9 mouse cellular contexts compared by ENCODE assay signal in the genomic region with DNA sequence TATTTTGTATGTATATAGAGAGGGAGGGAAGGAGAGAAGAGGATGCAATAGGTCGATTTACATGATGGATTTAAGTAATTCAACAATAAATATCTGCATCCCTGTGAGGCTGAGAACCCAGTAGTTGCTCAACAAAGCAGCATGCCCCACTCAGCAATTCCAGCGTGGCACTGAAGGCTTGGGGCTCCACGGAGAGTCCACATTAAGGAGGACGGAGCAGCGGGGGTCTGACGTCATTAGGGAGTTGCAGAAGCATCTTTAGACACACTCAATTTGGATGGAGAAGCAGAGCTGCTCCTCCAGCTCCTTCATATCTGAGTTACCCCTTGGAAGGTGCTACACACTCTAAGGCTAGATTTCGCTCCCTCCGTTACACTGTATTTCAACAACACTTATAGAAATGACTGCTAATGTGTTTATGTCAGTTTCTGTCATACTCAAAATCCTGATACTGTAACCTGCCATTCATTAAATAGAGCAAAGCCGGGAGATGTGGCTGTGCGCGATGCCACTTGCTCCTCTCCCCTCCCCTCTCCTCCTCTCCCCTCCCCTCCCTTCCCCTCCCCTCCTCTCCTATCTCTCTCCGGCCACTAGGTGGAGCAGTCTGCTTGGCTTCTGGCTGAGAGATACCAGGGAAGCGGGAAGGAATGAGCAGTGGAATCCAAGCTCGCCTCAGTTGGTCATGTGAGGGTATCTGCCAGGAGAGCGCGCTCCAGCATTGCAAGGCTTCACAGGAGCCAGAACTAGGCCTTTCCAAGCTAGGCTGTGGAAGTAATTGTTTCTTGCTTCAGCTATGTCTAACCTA. TPM values are rescaled to one million over a fixed set of nuclear protein-coding genes. Genes with fewer than 3 reads are reported as not detected.
DNase-seq lines count a peak whose midpoint lies in the region; ATAC-seq and TF ChIP-seq lines count a peak whose summit lies in the region.
"Had no signal": no experiment of that assay in that cellular context is flagged by ENCODE, and none has a peak within 500 bp of the region (broad histone marks: within the 10 kb centered on the region; RNA-seq: fewer than 3 reads in every experiment).

No protein-coding gene starts in this region.

- H3K9ac ChIP-seq in liver, embryonic 16.5 days (ENCODE audit: low read depth, low read length) = no peak overlapping the region
- H3K9ac ChIP-seq: embryonic facial prominence, embryonic 15.5 days had no signal

- no peak overlapping the region for H3K27ac ChIP-seq in forebrain, embryonic 10.5 days
- no peak overlapping the region for H3K27ac ChIP-seq in liver, embryonic 16.5 days (ENCODE audit: low read length)
- H3K27ac ChIP-seq in thymus, adult 2 months (ENCODE audit: control insufficient read depth, insufficient read depth, low read length) = no peak overlapping the region
- H3K27ac ChIP-seq: embryonic facial prominence, embryonic 15.5 days had no signal

- DNase-seq in CD4-positive helper T cell, adult 2 months (ENCODE audit: low read depth, low spot score) = peak; percentile 10
- peak; percentile 88 for DNase-seq in brain, adult 2 months (ENCODE audit: low read depth, low spot score)
- peak; percentile 65 for DNase-seq in forebrain, embryonic 10.5 days (ENCODE audit: extremely low spot score, low spot score)
- DNase-seq in heart, postnatal 10 days = peak; percentile 75 to 87
- DNase-seq in kidney, postnatal 4 days = peak; percentile 80 to 86
- peak; percentile 58 for DNase-seq in thymus, adult 2 months

- peak; percentile 58; the same call in 1 of the 2 replicates for TF ChIP-seq CTCF in thymus, adult 2 months (IDR thresholded peaks at IDR 0.05; ENCODE audit: borderline replicate concordance, control insufficient read depth, extremely low read depth, insufficient read depth, low read length, poor library complexity)

- peak; percentile 41 for ATAC-seq in liver, embryonic 16.5 days (ENCODE audit: low read depth)
- 0 out of 2 replicates have a peak, but pooled peaks have one; percentile 23 for ATAC-seq in neutrophil, adult 5-6 weeks (ENCODE audit: extremely low read depth, insufficient number of reproducible peaks, low FRiP score, poor library complexity, severe bottlenecking)

- no peaks in the 10 kb centered on the region for H3K27me3 ChIP-seq in forebrain, embryonic 10.5 days (ENCODE audit: poor library complexity, severe bottlenecking)
- H3K27me3 ChIP-seq in liver, embryonic 16.5 days (ENCODE audit: control insufficient read depth, insufficient read depth, low read depth, low read length) = no peaks in the 10 kb centered on the region
- H3K27me3 ChIP-seq in thymus, adult 2 months (ENCODE audit: control insufficient read depth, insufficient read depth, low read length) = no peaks in the 10 kb centered on the region
- H3K27me3 ChIP-seq: embryonic facial prominence, embryonic 15.5 days had no signal

- TF ChIP-seq POLR2A in thymus, adult 2 months (IDR thresholded peaks at IDR 0.05; ENCODE audit: control insufficient read depth, extremely low read depth, insufficient read depth, low read length, poor library complexity) = no peak

- no peaks in the 10 kb centered on the region for H3K9me3 ChIP-seq in forebrain, embryonic 10.5 days
- no peaks in the 10 kb centered on the region for H3K9me3 ChIP-seq in liver, embryonic 16.5 days (replicated peaks; ENCODE audit: control insufficient read depth, low read length)
- H3K9me3 ChIP-seq: embryonic facial prominence, embryonic 15.5 days had no signal

- WGBS in forebrain, embryonic 10.5 days = 46% methylated on average over 16 of the region's 16 CpGs
- 34% methylated on average over 16 of the region's 16 CpGs for WGBS in liver, embryonic 16.5 days (ENCODE audit: insufficient replicate concordance)
- whole genome bisulfite sequencing in thymus, adult 2 months = 49% methylated on average over 16 of the region's 16 CpGs

- H3K4me3 ChIP-seq in forebrain, embryonic 10.5 days = no peak overlapping the region
- H3K4me3 ChIP-seq in liver, embryonic 16.5 days (ENCODE audit: low read depth, low read length) = no peak overlapping the region
- no peak overlapping the region for H3K4me3 ChIP-seq in thymus, adult 2 months (ENCODE audit: control insufficient read depth, insufficient read depth, low read length)
- H3K4me3 ChIP-seq: embryonic facial prominence, embryonic 15.5 days had no signal

- intact Hi-C loops in heart, postnatal 10 days (cut with DNase I) = loop anchor here (1.0 to 5.0 kb wide), 4 partner anchors 101 to 162 kb away; no protein-coding TSS in a partner anchor

- H3K4me1 ChIP-seq in forebrain, embryonic 10.5 days = peaks cover 3% of the 10 kb centered on the region
- H3K4me1 ChIP-seq in liver, embryonic 16.5 days (ENCODE audit: control insufficient read depth, low read depth, low read length) = no peaks in the 10 kb centered on the region
- H3K4me1 ChIP-seq in thymus, adult 2 months (replicated peaks; ENCODE audit: control insufficient read depth, insufficient read depth, low read length) = no peaks in the 10 kb centered on the region
- H3K4me1 ChIP-seq: embryonic facial prominence, embryonic 15.5 days had no signal

- no peaks in the 10 kb centered on the region for H3K36me3 ChIP-seq in forebrain, embryonic 10.5 days (replicated peaks)
- no peaks in the 10 kb centered on the region for H3K36me3 ChIP-seq in liver, embryonic 16.5 days (ENCODE audit: control insufficient read depth, insufficient read depth)
- no peaks in the 10 kb centered on the region for H3K36me3 ChIP-seq in thymus, adult 2 months (ENCODE audit: control insufficient read depth, insufficient read depth, low read length)
- H3K36me3 ChIP-seq: embryonic facial prominence, embryonic 15.5 days had no signal

- H3K4me2 ChIP-seq in liver, embryonic 16.5 days (ENCODE audit: low read depth, low read length) = no peak overlapping the region
- H3K4me2 ChIP-seq: embryonic facial prominence, embryonic 15.5 days had no signal

RNA-seq across cellular contexts. Expression of gene Taar6, which starts 6.3 kb away (rescaled TPM):
- not detected in 2 replicates for polyA plus RNA-seq in forebrain, embryonic 10.5 days (2016; fragmentation: Nextera tagmentation; extraction: Ambion mirVana)
- not detected for total RNA-seq in heart, postnatal 10 days (2021)
- polyA plus RNA-seq in liver, embryonic 16.5 days (2015; fragmentation: Nextera tagmentation; extraction: Ambion mirVana) = not detected in 2 replicates
- total RNA-seq in neutrophil, adult 5-6 weeks (2017) = not detected in 2 replicates
- polyA plus RNA-seq in thymus, adult 2 months (2012; rRNA removed) = not detected in 2 replicates
- polyA plus RNA-seq: embryonic facial prominence, embryonic 15.5 days had no signal

RNA-seq across cellular contexts. Expression of gene Taar5, which starts 8.6 kb away (rescaled TPM):
- not detected in 2 replicates for polyA plus RNA-seq in forebrain, embryonic 10.5 days (2016; fragmentation: Nextera tagmentation; extraction: Ambion mirVana)
- not detected for total RNA-seq in heart, postnatal 10 days (2021)
- polyA plus RNA-seq in liver, embryonic 16.5 days (2015; fragmentation: Nextera tagmentation; extraction: Ambion mirVana) = not detected in 2 replicates
- total RNA-seq in neutrophil, adult 5-6 weeks (2017) = not detected in 2 replicates
- not detected in 2 replicates for polyA plus RNA-seq in thymus, adult 2 months (2012; rRNA removed)
- polyA plus RNA-seq: embryonic facial prominence, embryonic 15.5 days had no signal

RNA-seq across cellular contexts. Expression of gene Taar7a, which starts 14.2 kb away (rescaled TPM):
- polyA plus RNA-seq in forebrain, embryonic 10.5 days (2016; fragmentation: Nextera tagmentation; extraction: Ambion mirVana) = not detected in 2 replicates
- total RNA-seq in heart, postnatal 10 days (2021) = not detected
- not detected in 2 replicates for polyA plus RNA-seq in liver, embryonic 16.5 days (2015; fragmentation: Nextera tagmentation; extraction: Ambion mirVana)
- not detected in 2 replicates for total RNA-seq in neutrophil, adult 5-6 weeks (2017)
- not detected in 2 replicates for polyA plus RNA-seq in thymus, adult 2 months (2012; rRNA removed)
- polyA plus RNA-seq: embryonic facial prominence, embryonic 15.5 days had no signal

RNA-seq across cellular contexts. Expression of gene Taar4, which starts 18.8 kb away (rescaled TPM):
- not detected in 2 replicates for polyA plus RNA-seq in forebrain, embryonic 10.5 days (2016; fragmentation: Nextera tagmentation; extraction: Ambion mirVana)
- not detected for total RNA-seq in heart, postnatal 10 days (2021)
- polyA plus RNA-seq in liver, embryonic 16.5 days (2015; fragmentation: Nextera tagmentation; extraction: Ambion mirVana) = not detected in 2 replicates
- not detected in 2 replicates for total RNA-seq in neutrophil, adult 5-6 weeks (2017)
- 0.12 TPM in 1 of 2 replicates, not detected in the other for polyA plus RNA-seq in thymus, adult 2 months (2012; rRNA removed)
- polyA plus RNA-seq: embryonic facial prominence, embryonic 15.5 days had no signal

RNA-seq across cellular contexts. Expression of gene Taar7b, which starts 20.6 kb away (rescaled TPM):
- not detected in 2 replicates for polyA plus RNA-seq in forebrain, embryonic 10.5 days (2016; fragmentation: Nextera tagmentation; extraction: Ambion mirVana)
- total RNA-seq in heart, postnatal 10 days (2021) = not detected
- not detected in 2 replicates for polyA plus RNA-seq in liver, embryonic 16.5 days (2015; fragmentation: Nextera tagmentation; extraction: Ambion mirVana)
- total RNA-seq in neutrophil, adult 5-6 weeks (2017) = not detected in 2 replicates
- polyA plus RNA-seq in thymus, adult 2 months (2012; rRNA removed) = not detected in 2 replicates

Comparison
In these comparisons a context has a peak if more than half of its experiments do, and no peak if none do; other contexts are left out.
1. DNase-seq: peak in every context shown above with its lines; median percentile 88 in brain, adult 2 months; 83 in kidney, postnatal 4 days; 81 in heart, postnatal 10 days; 65 in forebrain, embryonic 10.5 days; 58 in thymus, adult 2 months; 10 in CD4-positive helper T cell, adult 2 months.